Mouse (Mus musculus): Measurements from ENCODE around the gene Slc39a13. TPM values are rescaled to one million over a fixed set of nuclear protein-coding genes. Genes with fewer than 3 reads are reported as not detected.
"Not testable (repeated sequence)": the region's sequence is repeated elsewhere in the genome, so short reads cannot be mapped to it uniquely, and the experiment has no call there.

The Slc39a13 gene
- total RNA-seq, 2 experiments from 2014 or later = 16.9 to 19.9 TPM

DNA sequence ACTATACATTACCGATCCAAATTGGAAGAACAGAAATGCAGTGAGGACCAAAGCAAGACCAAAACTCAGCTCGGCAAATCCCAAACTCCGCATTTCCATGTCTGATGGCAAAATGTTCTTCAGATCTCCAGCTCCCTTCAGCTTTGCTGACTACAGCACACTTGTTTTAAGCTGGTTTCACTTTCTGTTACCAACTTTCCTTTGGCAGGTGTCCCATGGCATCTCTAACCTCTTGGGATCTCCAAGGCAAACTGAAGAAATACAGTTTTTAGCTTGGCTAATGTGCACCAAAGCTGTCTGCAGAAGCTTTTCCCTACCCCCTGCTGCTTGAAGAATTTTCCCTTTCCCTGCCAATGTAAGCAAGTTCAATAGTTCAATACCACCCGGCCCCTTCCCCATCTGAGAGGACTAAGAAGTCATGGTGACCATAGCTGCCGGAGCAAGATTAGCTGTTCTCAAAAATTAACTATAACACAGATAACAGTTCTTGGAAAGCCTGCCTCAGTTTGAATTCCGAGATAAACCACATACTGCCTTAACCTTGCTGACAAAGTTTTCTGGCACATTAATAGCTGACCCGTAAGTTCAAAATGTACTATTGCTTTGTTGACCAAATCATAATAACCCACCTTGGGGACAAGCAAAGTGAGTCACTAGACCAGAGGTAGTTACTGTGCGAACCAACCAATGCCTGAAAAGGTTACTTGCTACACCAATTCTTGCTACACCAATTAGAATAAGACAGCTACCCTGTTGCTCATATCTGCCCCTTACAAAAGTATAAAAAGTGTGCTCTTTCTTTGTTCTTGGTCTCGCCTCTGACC lies 42.6 kb downstream of the Slc39a13 start:
- DNase-seq (ENCODE audit: low spot score) = peak; percentile 51

DNA sequence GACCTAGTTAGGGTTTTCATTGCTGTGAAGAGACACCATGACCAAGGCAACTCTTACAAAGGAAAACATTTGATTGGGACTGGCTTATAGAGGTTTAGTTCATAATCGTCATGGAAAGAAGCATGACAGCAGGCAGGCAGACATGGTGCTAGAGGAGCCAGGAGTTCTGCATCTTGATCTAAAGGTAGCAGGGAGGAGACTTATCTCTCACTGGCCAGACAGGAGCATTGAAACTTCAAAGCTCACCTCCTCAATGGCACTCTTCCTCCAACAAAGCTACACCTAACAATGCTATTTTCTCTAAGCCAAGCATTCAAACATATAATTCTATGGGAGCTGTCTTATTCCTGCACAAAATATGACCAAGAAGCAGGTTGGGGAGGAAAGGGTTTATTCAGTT lies 43.7 kb downstream of the Slc39a13 start:
- DNase-seq (ENCODE audit: low spot score) = no peak

DNA sequence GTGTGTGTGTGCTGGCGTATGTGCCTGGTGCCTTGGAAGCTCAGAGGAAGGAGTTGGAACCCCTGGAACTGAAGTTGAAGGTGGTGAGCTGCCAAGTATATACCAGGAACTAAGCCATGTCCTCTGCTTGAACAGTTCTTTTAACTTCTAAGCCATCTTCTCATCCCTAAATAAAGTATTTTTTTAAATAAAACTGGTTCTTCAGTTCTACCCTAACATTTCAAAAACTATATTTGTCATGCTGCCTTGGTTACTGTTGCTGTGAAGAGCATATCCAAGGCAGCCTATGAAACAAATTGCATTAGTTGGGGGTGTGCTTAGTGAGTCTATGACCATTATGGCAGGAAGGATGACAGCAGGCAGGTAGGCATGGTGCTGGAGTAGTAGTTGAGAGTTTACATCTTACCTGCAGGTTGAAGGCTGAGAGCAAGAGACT lies 45.1 kb downstream of the Slc39a13 start:
- DNase-seq (ENCODE audit: low spot score) = no peak

DNA sequence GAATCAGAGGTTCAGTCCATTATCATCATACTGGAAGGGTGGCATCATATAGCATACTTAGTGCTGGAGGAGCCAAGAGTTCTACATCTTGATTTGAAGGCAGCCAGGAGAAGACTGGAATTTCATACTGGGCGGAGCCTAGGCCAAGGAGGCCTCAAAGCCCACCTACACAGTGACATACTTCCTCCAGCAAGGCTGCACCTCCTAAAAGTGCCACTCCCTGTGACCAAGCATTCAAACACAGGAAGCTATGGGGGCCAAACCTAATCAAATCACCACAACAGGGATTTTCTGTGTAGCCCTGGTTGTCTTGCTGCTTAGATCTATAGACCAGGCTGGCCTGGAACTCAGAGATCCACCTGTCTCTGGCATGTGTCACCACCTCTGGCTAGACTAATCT lies 46.3 kb downstream of the Slc39a13 start:
- no peak for DNase-seq (ENCODE audit: low spot score)

DNA sequence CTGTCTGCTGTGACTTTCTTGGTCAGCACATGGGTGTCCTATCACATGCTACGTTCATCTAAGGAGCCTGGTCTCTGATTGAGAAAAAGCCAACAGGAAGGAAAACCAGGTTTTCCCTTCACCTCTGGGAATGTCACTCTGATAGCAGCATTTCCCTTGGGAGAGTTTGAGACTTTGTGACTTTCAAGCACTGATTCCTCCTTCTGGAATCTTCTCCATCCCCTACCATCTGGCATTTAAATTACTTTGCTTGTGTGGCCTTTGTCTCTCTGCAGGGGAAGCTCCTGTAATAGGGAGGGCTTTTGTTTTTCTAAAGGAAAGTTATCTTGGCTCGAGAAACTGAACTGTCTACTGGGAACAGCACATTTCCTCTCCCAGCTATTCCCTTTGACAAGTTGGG lies 47.1 kb downstream of the Slc39a13 start:
- no peak for DNase-seq (ENCODE audit: low spot score)

DNA sequence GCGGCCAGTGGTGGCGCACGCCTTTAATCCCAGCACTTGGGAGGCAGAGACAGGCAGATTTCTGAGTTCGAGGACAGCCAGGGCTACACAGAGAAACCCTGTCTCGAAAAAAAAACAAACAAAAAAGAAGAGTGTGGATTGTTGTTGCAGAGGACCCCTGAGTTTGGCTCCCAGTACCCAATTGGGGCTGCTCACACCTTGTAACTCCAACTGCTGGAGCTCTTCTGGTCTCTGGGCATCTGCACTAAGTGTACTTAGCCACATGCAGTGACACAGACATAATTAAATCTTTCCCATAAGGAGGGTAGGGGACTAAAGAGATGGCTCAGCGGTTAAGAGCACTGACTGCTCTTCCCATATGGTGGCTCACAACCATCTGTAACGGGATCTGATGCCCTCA lies 48.0 kb downstream of the Slc39a13 start:
- DNase-seq (ENCODE audit: low spot score) = not testable (repeated sequence)

DNA sequence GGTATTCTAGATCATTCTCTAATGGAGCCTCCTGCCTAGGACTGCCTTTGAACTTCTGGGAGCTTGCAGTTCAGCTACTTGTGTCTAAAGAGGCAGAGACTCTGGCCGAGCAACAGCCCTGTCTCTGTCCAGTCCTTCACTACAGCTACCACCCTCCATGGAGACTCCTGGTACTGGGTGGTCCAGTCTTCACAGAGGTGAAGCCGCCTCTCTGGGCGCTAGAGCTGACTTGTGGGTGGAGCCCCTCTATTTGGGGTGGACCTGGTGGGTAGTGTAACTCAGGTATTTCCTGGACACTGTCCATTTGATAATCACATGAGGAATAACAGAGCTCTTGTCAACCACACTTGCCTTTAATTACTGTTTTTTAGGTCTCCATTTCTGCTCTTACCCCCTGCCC lies 50.3 kb downstream of the Slc39a13 start:
- no peak for DNase-seq (ENCODE audit: low spot score)

DNA sequence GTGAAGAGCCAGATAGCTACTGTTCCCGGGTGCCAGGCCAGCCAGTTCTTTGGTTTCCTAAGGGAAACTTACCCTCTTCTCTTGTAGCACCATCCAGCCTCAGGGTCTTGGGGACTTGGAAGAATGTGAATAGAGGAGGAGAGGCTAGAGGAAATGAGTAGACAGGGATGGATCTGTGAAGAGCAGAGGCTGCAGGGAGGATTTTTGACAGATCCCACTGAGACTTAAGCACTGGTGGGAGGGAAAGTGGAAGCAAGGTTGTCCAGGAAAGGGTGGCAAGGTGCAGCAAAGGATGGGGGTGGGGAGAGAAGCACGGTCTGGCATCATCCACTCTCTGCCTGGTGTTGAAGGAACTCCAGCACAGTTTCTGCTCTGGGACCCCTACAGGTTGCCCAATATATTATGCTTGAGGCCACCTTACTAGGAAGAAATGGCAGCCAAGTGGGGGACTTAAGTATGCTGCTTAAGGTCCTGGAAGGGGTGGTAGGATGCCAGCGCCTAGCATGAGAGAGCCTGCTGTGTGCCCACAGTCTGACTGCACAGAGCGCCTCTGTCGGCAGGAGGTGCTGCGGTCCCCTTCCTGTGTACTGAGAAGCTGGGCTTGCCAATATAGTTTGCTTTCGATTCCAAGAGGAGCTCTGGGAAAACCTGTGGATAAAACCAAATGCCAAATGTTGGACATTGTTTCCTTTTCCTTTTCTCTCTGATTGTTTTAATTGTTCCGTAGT lies 52.0 kb downstream of the Slc39a13 start:
- DNase-seq (ENCODE audit: low spot score) = peak; percentile 44

DNA sequence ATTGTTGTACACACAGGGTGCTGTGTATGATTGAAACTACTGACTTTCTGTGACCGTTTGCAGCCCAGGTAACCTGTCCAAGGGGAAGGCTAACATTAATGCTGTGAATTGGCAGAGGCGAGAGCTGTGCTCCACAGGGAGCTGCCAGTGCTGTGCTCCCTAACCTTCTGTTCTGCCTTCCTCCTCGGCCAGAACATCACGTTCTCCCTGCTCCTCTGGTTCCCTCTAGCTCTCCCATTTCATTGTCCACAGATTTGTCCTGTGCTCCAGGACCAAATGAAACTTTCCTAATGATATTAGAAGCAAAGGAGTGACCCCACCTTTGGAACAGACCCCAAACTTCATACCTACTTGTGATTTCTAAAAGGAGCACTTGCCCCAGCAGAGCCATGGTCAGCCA lies 54.8 kb downstream of the Slc39a13 start:
- peak; percentile 46 for DNase-seq (ENCODE audit: low spot score)

DNA sequence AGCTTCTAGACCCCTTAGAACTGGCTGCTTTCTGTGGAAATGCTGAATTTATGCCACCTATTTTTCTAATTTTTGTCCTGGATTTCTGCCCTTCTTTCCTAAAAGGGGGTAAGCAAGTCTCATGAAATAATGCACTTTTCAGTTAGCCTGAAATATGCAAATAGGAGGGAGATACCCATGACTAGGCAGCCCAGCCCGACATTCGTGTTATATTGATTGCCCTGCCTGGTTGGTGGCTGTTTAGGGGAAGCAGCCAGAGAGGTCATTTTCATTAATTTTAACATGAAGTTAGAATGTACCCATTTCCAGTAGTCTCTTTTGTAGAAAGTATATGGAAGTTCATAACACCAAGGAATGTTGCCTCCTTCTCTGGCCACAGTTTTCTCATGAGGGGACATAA lies 56.3 kb downstream of the Slc39a13 start:
- no peak for DNase-seq (ENCODE audit: low spot score)

Other genes with a start within 250 kb of the Slc39a13 start
- 100 to 1,000 TPM; 146 to 157 TPM for gene Mtch2, start 223.3 kb downstream of the Slc39a13 start, total RNA-seq (2021)
- gene C1qtnf4, start 184.6 kb downstream of the Slc39a13 start, total RNA-seq (2021) = 1 to 10 TPM; 6.5 to 9.7 TPM
- gene Kbtbd4, start 165.7 kb downstream of the Slc39a13 start, total RNA-seq (2021) = 10 to 100 TPM; 17.8 to 19.2 TPM
- 100 to 1,000 TPM; 489 to 535 TPM for gene Ndufs3, start 165.6 kb downstream of the Slc39a13 start, total RNA-seq (2021)
- 10 to 100 TPM; 50.3 to 63.6 TPM for gene Celf1, start 130.0 kb downstream of the Slc39a13 start, total RNA-seq (2021)
- gene Rapsn, start 34.8 kb downstream of the Slc39a13 start, total RNA-seq (2021) = 10 to 100 TPM; 27.4 to 28.9 TPM
- 100 to 1,000 TPM; 249 to 273 TPM for gene Psmc3, start 16.4 kb downstream of the Slc39a13 start, total RNA-seq (2021)
- gene Spi1, start 12.0 kb upstream of the Slc39a13 start, total RNA-seq (2021) = 1 to 10 TPM in 1 of 2 experiments, under 1 TPM in 1; 0.43 to 1.1 TPM
- gene Mybpc3, start 47.7 kb upstream of the Slc39a13 start, total RNA-seq (2021) = not detected
- 1 to 10 TPM; 3.1 to 3.3 TPM for gene Madd, start 113.4 kb upstream of the Slc39a13 start, total RNA-seq (2021)
- 10 to 100 TPM; 22.2 to 24.1 TPM for gene Nr1h3, start 132.4 kb upstream of the Slc39a13 start, total RNA-seq (2021)
- gene Acp2, start 132.5 kb upstream of the Slc39a13 start, total RNA-seq (2021) = 10 to 100 TPM; 11.7 to 13.5 TPM
- 1 to 10 TPM; 2.9 TPM for gene Ddb2, start 166.6 kb upstream of the Slc39a13 start, total RNA-seq (2021)
- 100 to 1,000 TPM; 311 to 416 TPM for gene Pacsin3, start 185.5 kb upstream of the Slc39a13 start, total RNA-seq (2021)
- gene Arfgap2, start 194.6 kb upstream of the Slc39a13 start, total RNA-seq (2021) = 100 to 1,000 TPM; 136 to 146 TPM